Mouse (Mus musculus) erythroblast, embryonic 14.5 days (primary cell): ENCODE data around the gene Fancb.

ENCODE experiments used
- GATA1 ChIP-seq: IDR thresholded peaks from 2 replicates; pipeline ENCODE4 v1.6.1; 2012; ENCODE audit warnings: low read length, inconsistent platforms, mixed read lengths
- TAL1 ChIP-seq: IDR thresholded peaks from 3 replicates; pipeline ENCODE4 v1.6.1; 2012; ENCODE audit warnings: low read length, inconsistent platforms, mixed read lengths

DNA sequence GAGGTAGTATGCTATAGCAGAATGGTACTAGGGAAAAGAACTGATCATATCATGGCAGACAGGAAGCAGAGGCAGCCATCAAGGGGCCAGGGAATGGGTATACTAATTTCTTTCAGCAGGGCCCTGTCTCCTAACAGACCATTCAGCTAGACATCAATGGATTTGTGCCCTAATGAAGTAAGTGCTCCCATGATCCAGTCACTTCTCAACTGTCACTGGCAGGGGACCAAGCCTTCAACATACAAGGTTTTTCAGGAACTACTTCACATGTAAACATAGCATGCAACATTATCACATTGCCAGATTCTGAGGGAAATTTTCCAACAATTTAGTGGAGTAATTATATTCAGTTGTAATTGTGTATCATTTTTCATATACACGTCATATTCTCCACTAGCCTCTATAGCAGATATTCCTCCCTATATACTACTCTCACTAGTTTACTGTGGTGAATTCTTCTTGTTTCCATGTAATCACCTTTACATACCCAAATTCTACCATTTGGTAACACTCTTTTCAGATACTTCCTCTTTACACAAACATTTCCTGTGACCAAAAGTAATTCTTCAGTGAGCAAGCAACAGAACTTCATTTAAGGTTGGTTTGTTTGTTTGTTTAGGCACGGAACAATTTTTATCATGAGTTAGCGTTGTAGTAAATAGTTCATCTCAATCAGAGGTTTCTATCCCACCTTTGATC is 14.5 kb upstream of the Fancb start:
- TF ChIP-seq GATA1 (no peak), TAL1 (no peak)
